ENCODE assay signal across 14 mouse cellular contexts in genomic region chr4:72524100-72524499, GRCm38 (mm10).
DNase-seq lines count a peak whose midpoint lies in the region; ATAC-seq and TF ChIP-seq lines count a peak whose summit lies in the region.
"Had no signal": no experiment of that assay in that cellular context is flagged by ENCODE, and none has a peak within 500 bp of the region (broad histone marks: within the 10 kb centered on the region; RNA-seq: fewer than 3 reads in every experiment).

No protein-coding gene starts in this region.

- no peak overlapping the region for H3K4me3 ChIP-seq in lung, postnatal 0 days (ENCODE audit: low read depth, low read length)
- H3K4me3 ChIP-seq: embryonic facial prominence, embryonic 15.5 days; heart, embryonic 10.5 days had no signal

- no peak overlapping the region for H3K27ac ChIP-seq in lung, postnatal 0 days (ENCODE audit: low read length)
- H3K27ac ChIP-seq: embryonic facial prominence, embryonic 15.5 days; heart, embryonic 10.5 days had no signal

- 38% methylated on average over 1 of the region's 1 CpGs for WGBS in lung, postnatal 0 days

- H3K27me3 ChIP-seq in lung, postnatal 0 days (replicated peaks; ENCODE audit: insufficient read depth, low read length), result no peaks in the 10 kb centered on the region
- H3K27me3 ChIP-seq: embryonic facial prominence, embryonic 15.5 days had no signal

- ATAC-seq in lung, postnatal 0 days, result no peak

- no peak for TF ChIP-seq EP300 in lung, postnatal 0 days (IDR thresholded peaks at IDR 0.05)

- peak; percentile 10 for DNase-seq in lung, postnatal 10 days
- no peak for DNase-seq in lung, postnatal 0 days (ENCODE audit: low spot score)
- peak; percentile 80 to 88 for DNase-seq in cerebellum, postnatal 25 days
- peak; percentile 41 to 47 for DNase-seq in layer of hippocampus, postnatal 10 days (ENCODE audit: low spot score in 2 of 2)
- peak; percentile 47 for DNase-seq in right cerebral cortex, postnatal 4 days
- DNase-seq in kidney, postnatal 10 days, result no peak
- no peak for DNase-seq in natural killer cell, adult 2 months (ENCODE audit: low spot score in 2 of 2)
- DNase-seq in urinary bladder, postnatal 4 days (ENCODE audit: low spot score in 2 of 2), result no peak
- DNase-seq: adrenal gland, adult 2 months; kidney, postnatal 14 days; lung, adult 18-20 months; thymus, postnatal 4 days had no signal

- H3K36me3 ChIP-seq in lung, postnatal 0 days (ENCODE audit: insufficient read depth, low read length), result no peaks in the 10 kb centered on the region
- H3K36me3 ChIP-seq: embryonic facial prominence, embryonic 15.5 days; heart, embryonic 10.5 days had no signal

- TF ChIP-seq CTCF in lung, postnatal 0 days (IDR thresholded peaks at IDR 0.05), result no peak

- no peak overlapping the region for H3K9ac ChIP-seq in lung, postnatal 0 days (replicated peaks; ENCODE audit: low read depth)
- H3K9ac ChIP-seq: embryonic facial prominence, embryonic 15.5 days had no signal

- no peak overlapping the region for H3K4me2 ChIP-seq in lung, postnatal 0 days (replicated peaks; ENCODE audit: low read depth, low read length)
- H3K4me2 ChIP-seq: embryonic facial prominence, embryonic 15.5 days had no signal

- H3K9me3 ChIP-seq in lung, postnatal 0 days (ENCODE audit: low read length), result no peaks in the 10 kb centered on the region
- H3K9me3 ChIP-seq: embryonic facial prominence, embryonic 15.5 days; heart, embryonic 10.5 days had no signal

- no peaks in the 10 kb centered on the region for H3K4me1 ChIP-seq in lung, postnatal 0 days (ENCODE audit: insufficient read depth, low read depth, low read length)
- H3K4me1 ChIP-seq: embryonic facial prominence, embryonic 15.5 days; heart, embryonic 10.5 days had no signal

Comparison
In these comparisons a context has a peak if more than half of its experiments do, and no peak if none do; other contexts are left out.
1. DNase-seq: peak in lung, postnatal 10 days (single experiment), cerebellum, postnatal 25 days (2 of 2), layer of hippocampus, postnatal 10 days (2 of 2) and right cerebral cortex, postnatal 4 days (single experiment); none in lung, postnatal 0 days (single experiment), kidney, postnatal 10 days (single experiment), natural killer cell, adult 2 months (0 of 2) and urinary bladder, postnatal 4 days (0 of 2).